Mouse (Mus musculus) retina, embryonic 14.5 days (tissue): Measurements from ENCODE around the gene Col26a1.
A peak's percentile ranks its signal among the peaks of the same experiment; 100 is the strongest.
"Not testable (repeated sequence)": the region's sequence is repeated elsewhere in the genome, so short reads cannot be mapped to it uniquely, and the experiment has no call there.

ENCODE experiments used
- DNase-seq: peaks from one replicate; pipeline ENCODE4 v3.0.0-alpha.2; 2015; ENCODE audit warnings: low spot score

Col26a1 gene

GRCm38 (mm10) chr5:136753176-136753575, 129.8 kb downstream of the Col26a1 start:
- not testable (repeated sequence) for DNase-seq

- DNase-seq: no peak
These were observed 130.9 kb downstream of the Col26a1 start for GRCm38 (mm10) chr5:136752104-136752503.

GRCm38 (mm10) chr5:136746596-136746995, 136.4 kb downstream of the Col26a1 start:
- no peak for DNase-seq

- DNase-seq: no peak
These were observed 144.1 kb downstream of the Col26a1 start for GRCm38 (mm10) chr5:136738918-136739317.

GRCm38 (mm10) chr5:136726271-136726670, 156.7 kb downstream of the Col26a1 start:
- DNase-seq: not testable (repeated sequence)

- DNase-seq: no peak
These were observed 161.4 kb downstream of the Col26a1 start for GRCm38 (mm10) chr5:136721596-136721995.

- DNase-seq: no peak
These were observed 164.4 kb downstream of the Col26a1 start for GRCm38 (mm10) chr5:136718656-136719055.

GRCm38 (mm10) chr5:136717573-136717854, 165.5 kb downstream of the Col26a1 start:
- no peak for DNase-seq

GRCm38 (mm10) chr5:136716696-136717572, 166.1 kb downstream of the Col26a1 start:
- no peak for DNase-seq

GRCm38 (mm10) chr5:136714879-136715278, 168.1 kb downstream of the Col26a1 start:
- DNase-seq: peak; percentile 72

- DNase-seq: no peak
These were observed 168.7 kb downstream of the Col26a1 start for GRCm38 (mm10) chr5:136714232-136714875.

GRCm38 (mm10) chr5:136710742-136711141, 172.3 kb downstream of the Col26a1 start:
- DNase-seq: no peak

GRCm38 (mm10) chr5:136708116-136708515, 174.9 kb downstream of the Col26a1 start:
- DNase-seq: no peak

GRCm38 (mm10) chr5:136706803-136707202, 176.2 kb downstream of the Col26a1 start:
- DNase-seq: peak; percentile 90

GRCm38 (mm10) chr5:136705532-136705931, 177.5 kb downstream of the Col26a1 start:
- DNase-seq: no peak

GRCm38 (mm10) chr5:136704151-136704550, 178.9 kb downstream of the Col26a1 start:
- DNase-seq: no peak

- peak; percentile 76 for DNase-seq
These were observed 179.3 kb downstream of the Col26a1 start for GRCm38 (mm10) chr5:136703751-136704150.

GRCm38 (mm10) chr5:136702159-136702725, 180.8 kb downstream of the Col26a1 start:
- DNase-seq: no peak

- no peak for DNase-seq
These were observed 185.4 kb downstream of the Col26a1 start for GRCm38 (mm10) chr5:136697618-136698017.

GRCm38 (mm10) chr5:136696516-136696915, 186.5 kb downstream of the Col26a1 start:
- no peak for DNase-seq

- no peak for DNase-seq
These were observed 188.0 kb downstream of the Col26a1 start for GRCm38 (mm10) chr5:136694976-136695375.

- no peak for DNase-seq
These were observed 189.6 kb downstream of the Col26a1 start for GRCm38 (mm10) chr5:136693418-136693817.

GRCm38 (mm10) chr5:136692784-136693183, 190.2 kb downstream of the Col26a1 start, which contains the start of gene Myl10:
TSS of gene Myl10 (plus strand) at chr5:136693146.
- DNase-seq: no peak
